Mouse (Mus musculus): ENCODE measurements at regions not wholly inside any gene's neighbourhood (a gene's known extent, or its start where the extent isn't known, plus 50 kb on each side); places are given as distances from the start of the nearest gene placed in this dataset.

GRCm38 (mm10) chr11:19264798-19265671 lies 246.2 kb upstream of the Meis1 start:
- TF ChIP-seq CTCF (conservative IDR thresholded peaks at IDR 0.05; ENCODE audit: low read length) = no peak
- no peak for TF ChIP-seq POU5F1 (IDR thresholded peaks at IDR 0.05; ENCODE audit: borderline replicate concordance, low read length)
- no peak for TF ChIP-seq NANOG (IDR thresholded peaks at IDR 0.05; ENCODE audit: borderline replicate concordance, low read length)

All from E14TG2a.4 (cell line).